Mouse (Mus musculus): ENCODE measurements around the gene Gramd1a. TPM values are rescaled to one million over a fixed set of nuclear protein-coding genes. Genes with fewer than 3 reads are reported as not detected.

Gene Gramd1a
- polyA plus RNA-seq, 1 experiment from 2014 or later: 9.3 TPM

DNA sequence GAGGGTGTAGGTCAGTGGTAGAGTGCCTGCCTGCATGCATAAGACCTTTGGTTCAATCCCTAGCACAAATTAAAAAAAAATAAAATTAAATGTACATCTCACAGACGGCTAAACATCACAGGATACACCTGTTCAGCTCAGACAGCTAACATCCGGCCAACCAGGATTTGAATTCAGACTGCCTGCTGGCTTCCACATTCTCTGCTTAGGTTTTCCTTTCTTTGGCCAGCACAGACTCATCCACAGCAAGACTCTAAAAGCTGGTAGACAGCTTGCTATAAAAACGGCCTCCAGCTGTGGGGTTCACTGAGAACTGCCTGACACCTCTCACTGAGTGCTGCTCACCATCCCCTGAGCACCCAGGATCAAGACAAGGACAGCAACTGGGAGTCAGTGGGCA lies 49.5 kb downstream of the Gramd1a start:
- no peak for ATAC-seq (ENCODE audit: low read depth)
- Histone ChIP-seq H3K4me3 (replicated peaks) (no peak overlapping the region), H3K4me2 (no peak overlapping the region), H3K9ac (no peak overlapping the region), H3K27me3 (no peaks in the 10 kb centered on the region), H3K4me1 (replicated peaks) (peaks cover 20% of the 10 kb centered on the region), H3K9me3 (replicated peaks) (no peaks in the 10 kb centered on the region), H3K27ac (no peak overlapping the region), H3K36me3 (no peaks in the 10 kb centered on the region)
- 37% methylated on average over 3 of the region's 3 CpGs for WGBS (ENCODE audit: insufficient replicate concordance)
- DNase-seq: no peak

- 34% methylated on average over 15 of the region's 15 CpGs for WGBS (ENCODE audit: insufficient replicate concordance)
- Histone ChIP-seq H3K9me3 (replicated peaks) (no peaks in the 10 kb centered on the region), H3K9ac (no peak overlapping the region), H3K27ac (no peak overlapping the region), H3K36me3 (no peaks in the 10 kb centered on the region), H3K4me2 (no peak overlapping the region), H3K27me3 (no peaks in the 10 kb centered on the region), H3K4me3 (replicated peaks) (no peak overlapping the region), H3K4me1 (replicated peaks) (peaks cover 16% of the 10 kb centered on the region; the same call in 1 of the 2 replicates)
- ATAC-seq (ENCODE audit: low read depth): no peak
- no peak for DNase-seq
Measured at GRCm38 (mm10) chr7:31105061-31105768, 50.5 kb downstream of the Gramd1a start.

DNA sequence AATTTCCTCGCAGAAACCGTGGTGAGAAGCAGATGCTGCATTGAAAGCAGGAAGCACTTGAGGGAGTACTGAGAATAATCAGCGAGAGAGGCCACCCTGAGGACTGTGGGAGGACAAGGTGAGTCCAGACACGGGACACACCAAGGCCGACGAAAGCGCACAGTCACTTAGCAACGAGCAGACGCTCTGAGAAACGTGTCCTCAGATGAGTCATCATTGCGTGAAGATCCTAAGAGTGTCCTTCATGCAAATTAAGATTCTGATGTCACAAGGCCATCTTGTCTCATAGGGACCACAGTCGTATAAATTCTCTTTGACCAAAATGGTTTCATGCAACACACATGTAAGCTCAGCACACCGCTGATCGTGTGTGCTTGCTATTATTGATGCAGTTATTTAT lies 54.9 kb downstream of the Gramd1a start:
- Histone ChIP-seq H3K4me2 (no peak overlapping the region), H3K4me1 (replicated peaks) (0 out of 2 replicates have a peak, but pooled peaks cover 5% of the 10 kb centered on the region), H3K27me3 (no peaks in the 10 kb centered on the region), H3K9me3 (replicated peaks) (no peaks in the 10 kb centered on the region), H3K27ac (no peak overlapping the region), H3K4me3 (replicated peaks) (no peak overlapping the region), H3K9ac (no peak overlapping the region), H3K36me3 (no peaks in the 10 kb centered on the region)
- ATAC-seq (ENCODE audit: low read depth): no peak
- no peak for DNase-seq
- WGBS (ENCODE audit: insufficient replicate concordance): 51% methylated on average over 14 of the region's 14 CpGs

- no peak overlapping the region for H3K9ac ChIP-seq
- H3K4me3 ChIP-seq (replicated peaks): no peak overlapping the region
- H3K4me2 ChIP-seq: no peak overlapping the region
- no peak overlapping the region for H3K27ac ChIP-seq
- 76% methylated on average over 6 of the region's 6 CpGs for WGBS (ENCODE audit: insufficient replicate concordance)
- no peaks in the 10 kb centered on the region for H3K9me3 ChIP-seq (replicated peaks)
- H3K27me3 ChIP-seq: no peaks in the 10 kb centered on the region
- H3K36me3 ChIP-seq: no peaks in the 10 kb centered on the region
- no peaks in the 10 kb centered on the region for H3K4me1 ChIP-seq (replicated peaks)
- ATAC-seq (ENCODE audit: low read depth) (no peak), DNase-seq (no peak)
Measured at GRCm38 (mm10) chr7:31099612-31099982, 56.1 kb downstream of the Gramd1a start.

- 65% methylated on average over 22 of the region's 22 CpGs for WGBS (ENCODE audit: insufficient replicate concordance)
- H3K27ac ChIP-seq: no peak overlapping the region
- H3K4me3 ChIP-seq (replicated peaks): no peak overlapping the region
- H3K9me3 ChIP-seq (replicated peaks): no peaks in the 10 kb centered on the region
- H3K36me3 ChIP-seq: no peaks in the 10 kb centered on the region
- H3K27me3 ChIP-seq: no peaks in the 10 kb centered on the region
- H3K4me2 ChIP-seq: no peak overlapping the region
- H3K4me1 ChIP-seq (replicated peaks): no peaks in the 10 kb centered on the region
- ATAC-seq (ENCODE audit: low read depth): no peak
- no peak overlapping the region for H3K9ac ChIP-seq
- no peak for DNase-seq
Measured at GRCm38 (mm10) chr7:31098697-31099611, 56.7 kb downstream of the Gramd1a start.

DNA sequence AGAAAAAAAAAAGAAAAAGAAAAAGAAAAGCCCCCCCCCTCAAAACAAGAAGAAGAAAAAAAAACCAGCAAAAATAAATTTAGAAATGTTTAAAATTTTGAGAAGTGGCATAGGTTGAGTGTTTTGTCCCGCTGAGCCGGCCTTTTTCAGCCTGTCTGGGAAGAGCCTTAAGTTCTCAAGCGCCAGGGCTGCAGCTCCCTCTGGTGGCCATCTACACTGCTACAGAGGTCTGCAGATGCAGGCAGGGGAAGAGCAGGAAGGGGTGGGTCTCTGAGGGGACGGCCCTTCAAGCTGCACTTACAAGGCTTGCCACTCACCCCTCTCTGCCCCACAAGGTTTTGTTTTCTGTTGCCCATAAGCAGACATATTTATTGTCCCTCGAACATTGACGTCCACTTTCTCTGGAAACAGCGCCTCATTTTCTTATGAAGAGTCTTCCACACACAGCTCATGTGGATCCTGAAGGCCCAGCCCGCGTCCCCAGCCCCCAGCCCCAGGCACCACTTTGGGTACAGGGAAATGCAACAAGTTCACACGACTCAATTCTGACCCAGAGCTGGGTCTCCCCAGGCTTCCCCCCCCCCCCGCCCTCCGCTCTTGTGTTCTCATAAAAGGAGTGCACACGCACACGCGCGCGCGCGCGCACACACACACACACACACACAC lies 58.0 kb downstream of the Gramd1a start:
- WGBS (ENCODE audit: insufficient replicate concordance): 43% methylated on average over 20 of the region's 20 CpGs
- H3K4me2 ChIP-seq: peak overlapping the region; percentile 42
- DNase-seq (peak; percentile 52), ATAC-seq (ENCODE audit: low read depth) (peak; percentile 80)
- no peaks in the 10 kb centered on the region for H3K36me3 ChIP-seq
- no peaks in the 10 kb centered on the region for H3K27me3 ChIP-seq
- H3K4me1 ChIP-seq (replicated peaks): no peaks in the 10 kb centered on the region
- no peaks in the 10 kb centered on the region for H3K9me3 ChIP-seq (replicated peaks)
- no peak overlapping the region for H3K27ac ChIP-seq
- H3K4me3 ChIP-seq (replicated peaks): no peak overlapping the region
- no peak overlapping the region for H3K9ac ChIP-seq

- Histone ChIP-seq H3K27ac (no peak overlapping the region), H3K27me3 (no peaks in the 10 kb centered on the region), H3K9me3 (replicated peaks) (no peaks in the 10 kb centered on the region), H3K9ac (no peak overlapping the region), H3K4me2 (no peak overlapping the region), H3K4me3 (replicated peaks) (no peak overlapping the region), H3K4me1 (replicated peaks) (no peaks in the 10 kb centered on the region), H3K36me3 (no peaks in the 10 kb centered on the region)
- DNase-seq (no peak), ATAC-seq (ENCODE audit: low read depth) (no peak)
- WGBS (ENCODE audit: insufficient replicate concordance): 57% methylated on average over 9 of the region's 9 CpGs
Measured at GRCm38 (mm10) chr7:31096892-31097564, 58.7 kb downstream of the Gramd1a start.

DNA sequence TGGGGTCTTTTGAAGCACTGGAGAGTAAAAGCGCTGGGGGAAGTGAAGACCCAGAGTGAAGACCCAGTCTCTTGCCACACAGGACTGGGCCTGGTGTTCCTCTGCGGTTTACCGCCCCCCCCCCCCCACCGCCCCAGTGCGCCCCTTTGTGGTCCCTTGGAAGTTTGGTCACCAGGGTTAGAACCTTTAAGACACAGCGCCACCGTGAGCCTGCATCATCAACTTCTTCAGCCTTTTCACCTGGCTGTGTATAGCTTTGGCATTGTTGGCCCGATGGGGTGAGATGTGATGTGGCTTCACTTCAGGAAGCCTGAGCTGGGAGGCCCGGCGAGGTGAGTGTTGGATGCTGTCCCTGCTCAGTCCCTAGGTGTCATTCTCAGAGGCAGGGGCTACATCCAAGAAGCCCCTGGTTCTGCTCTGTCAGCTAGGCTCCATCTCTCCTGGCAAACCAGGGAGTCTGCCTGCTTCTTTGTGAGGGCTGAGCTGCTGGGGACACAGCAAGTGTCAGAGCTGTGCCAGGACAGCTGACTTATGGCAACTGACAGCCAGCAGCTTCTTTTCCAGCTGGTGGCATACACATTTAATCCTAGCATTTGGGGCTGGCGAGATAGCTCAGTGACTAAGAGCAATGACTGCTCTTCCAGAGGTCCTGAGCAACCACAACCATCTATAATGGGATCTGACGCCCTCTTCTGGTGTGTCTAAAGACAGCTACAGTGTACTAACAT lies 60.8 kb downstream of the Gramd1a start:
- no peaks in the 10 kb centered on the region for H3K27me3 ChIP-seq
- WGBS (ENCODE audit: insufficient replicate concordance): 23% methylated on average over 12 of the region's 12 CpGs

GRCm38 (mm10) chr7:31089721-31090120 lies 66.0 kb downstream of the Gramd1a start:
- Histone ChIP-seq H3K36me3 (no peaks in the 10 kb centered on the region), H3K9ac (no peak overlapping the region), H3K27ac (no peak overlapping the region), H3K27me3 (no peaks in the 10 kb centered on the region), H3K9me3 (replicated peaks) (no peaks in the 10 kb centered on the region), H3K4me1 (replicated peaks) (peaks cover under 1% of the 10 kb centered on the region; the same call in 1 of the 2 replicates), H3K4me3 (replicated peaks) (no peak overlapping the region), H3K4me2 (no peak overlapping the region)
- ATAC-seq (ENCODE audit: low read depth): no peak
- no peak for DNase-seq
- WGBS (ENCODE audit: insufficient replicate concordance): 36% methylated on average over 2 of the region's 2 CpGs

More for the DNA sequence above, 60.8 kb downstream of the Gramd1a start:
- DNase-seq: no peak
- no peak overlapping the region for H3K9ac ChIP-seq
- no peak for ATAC-seq (ENCODE audit: low read depth)
- no peaks in the 10 kb centered on the region for H3K9me3 ChIP-seq (replicated peaks)
- H3K4me2 ChIP-seq: no peak overlapping the region
- no peak overlapping the region for H3K4me3 ChIP-seq (replicated peaks)
- no peaks in the 10 kb centered on the region for H3K36me3 ChIP-seq
- H3K4me1 ChIP-seq (replicated peaks): no peaks in the 10 kb centered on the region
- no peak overlapping the region for H3K27ac ChIP-seq

GRCm38 (mm10) chr7:31088206-31088605 lies 67.5 kb downstream of the Gramd1a start:
- no peaks in the 10 kb centered on the region for H3K27me3 ChIP-seq

More at GRCm38 (mm10) chr7:31088206-31088605, 67.5 kb downstream of the Gramd1a start:
- H3K4me3 ChIP-seq (replicated peaks): no peak overlapping the region
- H3K4me1 ChIP-seq (replicated peaks): peaks cover 11% of the 10 kb centered on the region
- WGBS (ENCODE audit: insufficient replicate concordance): 43% methylated on average over 3 of the region's 3 CpGs
- ATAC-seq (ENCODE audit: low read depth) (no peak), DNase-seq (no peak)
- no peaks in the 10 kb centered on the region for H3K36me3 ChIP-seq
- no peak overlapping the region for H3K4me2 ChIP-seq
- no peak overlapping the region for H3K27ac ChIP-seq
- H3K9me3 ChIP-seq (replicated peaks): no peaks in the 10 kb centered on the region
- no peak overlapping the region for H3K9ac ChIP-seq

Data from liver, embryonic 13.5 days (tissue).